Mouse (Mus musculus) spleen, adult 2 months (tissue): Measurements from ENCODE around the gene Ddx49.

Experiments
- CTCF ChIP-seq: fragments of 200-500 bp; IDR thresholded peaks from 2 replicates; pipeline ENCODE4 v1.5.1; 2011; ENCODE audit warnings: mild to moderate bottlenecking, inconsistent platforms; ENCODE audit not compliant: insufficient read depth, insufficient read length, insufficient replicate concordance; ENCODE audit errors: extremely low read depth
- POLR2A ChIP-seq: fragments of 200-500 bp; IDR thresholded peaks from 2 replicates; pipeline ENCODE4 v1.6.1; 2011; ENCODE audit warnings: low read depth, low read length, inconsistent platforms

- TF ChIP-seq CTCF: no peak
- TF ChIP-seq POLR2A: no peak
Measured at GRCm38 (mm10) chr8:70316511-70317504, 14.5 kb upstream of the Ddx49 start.
